Mouse (Mus musculus): Measurements from ENCODE around the gene Atf7.

DNA sequence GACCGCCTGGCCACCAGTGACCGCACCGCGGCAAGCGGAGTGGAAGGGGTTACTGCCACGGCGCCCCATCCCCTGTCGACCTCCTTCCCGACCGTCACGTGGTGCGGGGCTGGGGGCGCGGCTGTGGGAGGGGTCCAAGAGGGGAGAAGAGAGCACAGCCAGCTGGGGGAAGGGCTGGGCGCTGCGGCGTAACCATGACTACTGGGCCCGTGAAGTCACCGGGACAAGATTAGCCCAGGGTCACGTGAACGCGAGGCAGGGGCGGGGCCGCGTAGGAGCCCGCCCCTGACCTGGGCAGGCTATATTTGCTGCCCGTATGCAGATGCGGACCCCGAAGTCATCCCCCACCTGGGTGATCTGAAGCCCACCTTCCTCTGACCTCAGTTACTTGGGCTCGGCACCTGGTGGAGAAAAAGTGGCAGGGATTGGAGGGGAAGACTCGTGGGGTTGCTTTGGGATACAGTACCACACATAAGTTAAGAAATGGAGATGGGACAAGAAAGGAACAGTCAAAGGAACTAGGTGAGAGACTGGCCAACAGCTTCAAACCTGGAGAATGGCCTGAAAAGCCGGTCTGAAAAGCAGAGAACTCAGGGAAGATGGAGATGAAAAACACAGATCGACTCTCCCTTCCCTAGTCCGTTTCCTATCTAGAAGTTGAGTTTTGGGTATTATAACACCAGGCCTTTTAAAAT is 114.5 kb downstream of the Atf7 start:
- TF ChIP-seq CTCF (conservative IDR thresholded peaks at IDR 0.05; ENCODE audit: insufficient read depth, insufficient read length, low read depth, low read length) (no peak), POLR2A (IDR thresholded peaks at IDR 0.05; ENCODE audit: low read depth, low read length) (no peak)

All from kidney, adult 2 months (tissue).